Mouse (Mus musculus): ENCODE data around the gene Mtrf1l. TPM values are rescaled to one million over a fixed set of nuclear protein-coding genes. Genes with fewer than 3 reads are reported as not detected.

Gene Mtrf1l
- polyA plus RNA-seq, 1 experiment from 2014 or later: 7.3 TPM

DNA sequence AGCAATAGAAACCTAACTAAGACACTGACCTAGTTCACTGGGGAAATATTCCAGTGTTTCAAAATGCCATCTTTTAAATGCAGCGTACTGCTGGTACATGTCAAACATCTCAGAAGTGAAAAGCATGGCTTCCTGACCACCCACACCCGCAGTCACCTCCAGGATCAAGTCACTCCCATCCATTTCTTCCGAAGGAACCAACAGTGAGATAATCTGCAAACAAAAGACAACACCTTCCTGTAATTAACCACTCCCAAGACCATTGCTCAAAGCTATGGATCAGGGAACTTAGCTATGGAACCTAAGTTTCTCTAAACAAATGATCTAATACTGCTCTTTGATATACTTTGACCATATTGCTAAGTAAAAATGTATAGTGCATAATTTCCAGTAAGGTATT, 4.9 kb downstream of the Mtrf1l start:
- WGBS (ENCODE audit: missing documents): 92% methylated on average over 3 of the region's 3 CpGs
- peaks cover 58% of the 10 kb centered on the region for H3K36me3 ChIP-seq (ENCODE audit: inconsistent target)
- peaks cover 41% of the 10 kb centered on the region for H3K79me2 ChIP-seq (ENCODE audit: inconsistent target)
- no peak overlapping the region for H3K4me3 ChIP-seq (ENCODE audit: inconsistent target)
- H3K27ac ChIP-seq: no peak overlapping the region

DNA sequence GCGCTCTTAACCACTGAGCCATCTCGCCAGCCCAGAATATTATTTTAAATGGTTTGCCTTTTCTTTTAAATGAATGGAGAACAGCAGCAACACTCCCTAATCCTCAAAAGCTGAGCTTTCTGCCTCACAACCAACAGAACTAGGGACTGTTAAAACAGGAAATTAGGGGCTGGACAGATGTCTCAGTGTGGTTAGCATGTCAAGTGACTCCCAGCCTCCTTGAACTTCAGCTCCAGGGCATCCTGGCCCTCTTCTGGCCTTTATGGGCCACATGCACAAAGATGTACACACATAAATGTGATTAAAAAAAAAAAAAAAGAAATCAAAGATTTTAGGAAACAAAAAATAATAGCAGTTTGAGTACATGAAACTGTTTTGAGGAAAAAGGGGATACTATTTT, 7.7 kb downstream of the Mtrf1l start:
- 97% methylated on average over 2 of the region's 2 CpGs for WGBS (ENCODE audit: missing documents)
- peaks cover 78% of the 10 kb centered on the region for H3K36me3 ChIP-seq (ENCODE audit: inconsistent target)

DNA sequence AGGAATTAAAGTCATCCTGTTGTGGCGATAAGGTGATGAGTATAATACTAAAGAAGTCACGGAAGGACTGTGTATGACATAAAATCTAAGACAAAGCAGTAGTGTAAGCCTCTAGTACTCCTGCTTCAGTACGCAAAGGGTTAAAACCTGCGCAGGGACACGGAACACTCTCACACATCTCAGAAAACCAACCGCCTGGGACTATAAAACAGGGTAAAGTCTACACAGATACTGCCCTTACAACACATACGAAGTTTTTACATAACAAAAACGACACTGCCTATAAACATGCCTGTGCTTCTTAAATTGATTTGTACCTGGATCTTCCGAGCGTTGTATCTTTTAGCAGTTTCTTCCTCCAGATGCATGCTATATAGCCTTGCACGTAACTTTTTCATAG, 10.0 kb downstream of the Mtrf1l start:
- no peaks in the 10 kb centered on the region for H3K79me2 ChIP-seq (ENCODE audit: inconsistent target)
- no peak overlapping the region for H3K4me3 ChIP-seq (ENCODE audit: inconsistent target)
- peaks cover 59% of the 10 kb centered on the region for H3K36me3 ChIP-seq (ENCODE audit: inconsistent target)
- WGBS (ENCODE audit: missing documents): 98% methylated on average over 11 of the region's 11 CpGs
- H3K27ac ChIP-seq: no peak overlapping the region

More for the DNA sequence above, 7.7 kb downstream of the Mtrf1l start:
- Histone ChIP-seq H3K27ac (no peak overlapping the region), H3K4me3 (ENCODE audit: inconsistent target) (no peak overlapping the region), H3K79me2 (ENCODE audit: inconsistent target) (peaks cover 16% of the 10 kb centered on the region)

DNA sequence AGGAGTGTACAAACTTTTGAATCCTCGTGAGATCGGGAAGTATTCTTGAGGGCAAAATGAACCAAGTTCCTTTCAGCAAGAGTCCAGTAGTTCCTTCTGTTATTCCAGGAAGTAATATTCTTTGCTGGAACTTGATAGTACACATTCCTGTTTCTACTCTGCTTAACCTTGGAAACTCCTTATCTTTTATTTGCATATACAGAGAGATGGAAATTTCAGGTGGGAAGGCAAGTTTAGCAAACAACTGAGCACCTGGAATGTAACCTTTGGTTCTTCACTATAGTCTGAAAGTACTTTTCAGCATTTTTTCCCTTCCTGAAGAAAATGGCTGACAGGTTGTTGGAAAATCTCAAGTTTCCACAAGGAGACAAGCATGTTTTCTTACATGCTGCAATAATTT, 16.0 kb downstream of the Mtrf1l start:
- Histone ChIP-seq H3K27ac (peak overlapping the region; percentile 88), H3K4me3 (ENCODE audit: inconsistent target) (no peak overlapping the region), H3K79me2 (ENCODE audit: inconsistent target) (peaks cover 25% of the 10 kb centered on the region), H3K36me3 (ENCODE audit: inconsistent target) (peaks cover 9% of the 10 kb centered on the region; the same call in 1 of the 2 replicates)
- WGBS (ENCODE audit: missing documents): 14% methylated on average over 1 of the region's 2 CpGs

DNA sequence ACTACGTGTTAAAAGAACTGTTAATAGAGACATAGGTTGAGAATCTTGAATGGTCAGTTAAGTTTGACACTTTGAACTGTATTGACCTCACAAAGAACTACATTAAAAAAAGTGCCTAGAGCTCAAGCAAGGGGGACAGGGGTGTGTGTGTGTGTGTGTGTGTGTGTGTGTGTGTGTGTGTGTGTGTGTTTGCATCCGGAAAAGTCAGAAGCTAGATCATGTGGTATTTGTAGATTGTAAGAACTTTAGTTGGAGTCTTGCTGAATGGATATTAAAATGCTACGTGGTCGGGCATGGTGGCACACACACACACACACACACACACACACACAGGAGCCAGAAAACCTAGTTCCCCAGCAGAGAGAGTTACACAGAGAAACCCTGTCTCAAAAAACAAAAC, 16.7 kb downstream of the Mtrf1l start:
- H3K27ac ChIP-seq: peak overlapping the region; percentile 88
- peaks cover 32% of the 10 kb centered on the region for H3K79me2 ChIP-seq (ENCODE audit: inconsistent target)
- H3K36me3 ChIP-seq (ENCODE audit: inconsistent target): 0 out of 2 replicates have a peak, but pooled peaks cover 2% of the 10 kb centered on the region
- H3K4me3 ChIP-seq (ENCODE audit: inconsistent target): no peak overlapping the region
- WGBS (ENCODE audit: missing documents): 13% methylated on average over 4 of the region's 4 CpGs

DNA sequence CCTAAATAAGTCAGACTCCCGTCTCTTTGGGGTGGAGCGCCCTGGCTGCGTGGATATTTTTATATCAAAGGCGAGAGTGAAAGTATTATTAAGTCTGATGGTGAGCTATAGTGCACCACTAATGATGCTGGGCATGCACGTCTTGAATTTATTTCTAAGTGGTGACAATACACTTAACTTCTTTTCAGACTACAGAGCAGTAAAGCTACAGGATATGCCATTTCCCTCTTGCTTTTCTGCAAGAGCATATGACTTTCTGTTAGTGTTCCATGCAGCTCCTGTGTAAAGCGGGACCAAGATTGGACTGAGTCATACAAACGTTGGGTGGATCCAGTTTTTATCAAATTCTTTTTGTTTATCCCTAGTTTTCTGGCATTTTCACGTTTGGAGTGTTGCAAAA, 17.3 kb downstream of the Mtrf1l start:
- Histone ChIP-seq H3K27ac (peak overlapping the region; percentile 88), H3K79me2 (ENCODE audit: inconsistent target) (peaks cover 38% of the 10 kb centered on the region), H3K36me3 (ENCODE audit: inconsistent target) (no peaks in the 10 kb centered on the region), H3K4me3 (ENCODE audit: inconsistent target) (peak overlapping the region; percentile 31)
- 5% methylated on average over 8 of the region's 8 CpGs for WGBS (ENCODE audit: missing documents)

DNA sequence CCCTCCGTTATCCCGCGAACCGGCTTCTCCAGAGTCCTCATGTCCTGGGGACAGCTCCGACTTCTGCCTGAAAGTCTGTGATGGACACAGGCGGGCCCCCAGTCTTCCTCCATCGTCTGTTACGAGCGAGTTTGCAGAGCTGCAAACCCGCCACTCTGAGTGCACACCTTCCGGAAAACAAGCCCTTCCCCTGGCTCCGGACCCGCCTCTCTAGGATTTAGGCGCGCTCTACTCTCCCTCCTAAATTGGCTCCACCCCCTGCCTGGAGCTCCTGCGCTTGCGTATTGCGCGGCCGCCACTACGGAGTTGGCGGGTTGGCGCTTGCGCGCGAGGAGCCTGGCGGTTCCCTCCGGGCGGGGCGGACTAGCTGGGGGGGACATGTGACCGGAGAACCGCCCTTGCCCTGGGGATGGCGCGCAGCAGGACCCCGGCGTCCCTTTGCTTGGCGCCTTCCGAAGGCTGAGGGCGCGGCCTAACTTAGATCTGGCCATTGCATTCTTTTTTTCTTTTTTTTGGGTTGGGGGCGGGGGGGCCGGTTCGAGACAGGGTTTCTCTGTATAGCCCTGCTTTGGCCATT, 17.9 kb downstream of the Mtrf1l start:
- Histone ChIP-seq H3K4me3 (ENCODE audit: inconsistent target) (peak overlapping the region; percentile 78), H3K79me2 (ENCODE audit: inconsistent target) (peaks cover 44% of the 10 kb centered on the region), H3K36me3 (ENCODE audit: inconsistent target) (no peaks in the 10 kb centered on the region), H3K27ac (peak overlapping the region; percentile 88)
- under 1% methylated on average over 42 of the region's 43 CpGs for WGBS (ENCODE audit: missing documents)

DNA sequence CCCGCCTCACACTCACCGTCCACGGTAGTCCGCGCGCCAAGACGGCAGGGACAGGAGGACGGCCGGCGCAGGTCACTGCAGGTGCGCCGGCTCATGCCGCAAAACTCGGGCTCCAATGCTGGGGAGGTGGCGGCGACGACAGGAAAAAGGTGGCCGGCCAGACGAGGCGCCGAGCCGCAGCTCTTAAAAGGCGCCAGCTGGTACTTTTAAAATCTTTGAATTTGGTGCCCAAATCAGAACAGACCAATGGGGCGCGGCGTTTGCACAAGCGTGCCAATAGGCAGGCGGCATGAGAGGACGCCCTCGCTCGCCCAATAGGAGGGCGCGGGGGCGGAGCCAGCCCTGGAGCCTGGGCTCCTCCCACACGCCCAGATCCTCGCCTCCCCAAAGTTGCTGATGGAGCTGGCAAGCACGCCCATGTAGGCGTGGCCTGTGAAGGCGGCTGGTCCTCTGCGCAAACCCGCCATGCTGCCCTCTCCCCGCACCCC, 18.4 kb downstream of the Mtrf1l start, which contains the start of gene Fbxo5:
Fbxo5 (minus strand) TSS at position 358 of the 488 bp plus-strand sequence.
- Histone ChIP-seq H3K79me2 (ENCODE audit: inconsistent target) (peaks cover 49% of the 10 kb centered on the region), H3K36me3 (ENCODE audit: inconsistent target) (no peaks in the 10 kb centered on the region)

DNA sequence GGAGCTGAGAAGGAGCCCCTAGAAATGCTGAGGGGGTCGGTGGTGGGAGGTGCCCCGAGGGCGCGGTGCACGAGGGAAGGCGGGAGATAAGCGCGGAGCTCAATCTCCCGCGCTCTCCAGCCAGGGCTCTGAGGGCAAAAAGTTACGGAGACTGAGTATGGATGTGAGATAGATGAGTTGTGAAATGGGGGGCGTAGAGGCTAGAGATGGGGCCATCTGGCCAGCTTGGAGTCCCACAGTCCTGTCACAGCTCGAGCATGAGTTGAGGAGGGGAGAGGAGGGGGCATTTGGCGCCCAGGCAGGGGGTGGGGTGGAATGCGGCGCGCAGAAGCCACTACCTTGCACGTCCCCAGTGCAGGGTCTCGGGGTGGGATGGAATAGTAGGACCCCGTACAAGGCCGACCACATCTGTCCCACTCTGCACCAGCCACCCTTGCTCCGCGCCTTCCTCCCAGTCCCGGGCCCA, 19.0 kb downstream of the Mtrf1l start:
- 0% methylated on average over 24 of the region's 24 CpGs for WGBS (ENCODE audit: missing documents)
- Histone ChIP-seq H3K27ac (peak overlapping the region; percentile 74), H3K36me3 (ENCODE audit: inconsistent target) (no peaks in the 10 kb centered on the region), H3K79me2 (ENCODE audit: inconsistent target) (peaks cover 55% of the 10 kb centered on the region), H3K4me3 (ENCODE audit: inconsistent target) (peak overlapping the region; percentile 78)

More for the DNA sequence above, 18.4 kb downstream of the Mtrf1l start, which contains the start of gene Fbxo5:
- under 1% methylated on average over 42 of the region's 42 CpGs for WGBS (ENCODE audit: missing documents)
- Histone ChIP-seq H3K27ac (peak within 1 kb of the TSS; percentile 88), H3K4me3 (ENCODE audit: inconsistent target) (peak within 1 kb of the TSS; percentile 78)

DNA sequence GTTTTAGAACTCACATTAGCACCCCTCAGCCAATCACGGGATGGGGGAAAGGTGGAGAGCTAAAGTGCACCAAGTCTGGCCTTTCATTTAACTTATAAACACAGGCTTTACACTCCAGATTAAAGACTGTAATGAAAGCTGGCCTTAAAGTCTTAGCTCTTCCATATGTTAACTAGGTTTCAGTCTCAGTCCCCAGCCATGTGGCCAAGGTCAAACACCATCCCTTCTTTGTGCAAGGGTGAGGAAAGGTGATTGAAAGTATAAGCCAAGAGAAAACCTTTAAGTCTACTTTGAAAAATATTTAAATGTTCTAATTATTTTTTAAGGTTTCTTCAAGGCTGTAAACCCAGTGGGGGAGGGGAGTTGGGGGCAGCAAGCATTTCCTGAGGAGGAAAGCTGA, 20.0 kb downstream of the Mtrf1l start:
- peak overlapping the region; percentile 74; the same call in 1 of the 2 replicates for H3K27ac ChIP-seq
- H3K79me2 ChIP-seq (ENCODE audit: inconsistent target): peaks cover 56% of the 10 kb centered on the region
- H3K36me3 ChIP-seq (ENCODE audit: inconsistent target): no peaks in the 10 kb centered on the region
- H3K4me3 ChIP-seq (ENCODE audit: inconsistent target): peak overlapping the region; percentile 78
- 40% methylated on average over 1 of the region's 1 CpGs for WGBS (ENCODE audit: missing documents)

DNA sequence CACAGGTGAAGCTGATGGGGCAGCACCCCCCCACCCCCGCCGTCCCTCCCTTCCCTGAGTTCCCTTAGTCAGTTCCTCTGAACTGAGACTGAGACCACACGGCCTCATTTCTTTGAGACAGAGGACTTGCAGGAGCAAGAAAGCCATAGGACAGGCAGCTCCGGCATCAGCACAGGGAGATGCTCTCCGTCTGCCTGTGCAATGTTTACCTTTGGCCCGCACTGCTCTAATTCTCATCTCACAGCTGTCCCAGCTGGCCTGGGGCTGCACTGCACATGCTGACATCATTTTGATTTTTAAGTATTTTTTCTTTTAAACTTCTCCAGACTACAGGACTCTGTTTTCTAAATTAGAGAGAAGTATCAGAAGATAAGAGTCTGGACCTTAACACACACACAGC, 20.8 kb downstream of the Mtrf1l start:
- H3K4me3 ChIP-seq (ENCODE audit: inconsistent target): peak overlapping the region; percentile 78
- 24% methylated on average over 6 of the region's 6 CpGs for WGBS (ENCODE audit: missing documents)
- no peak overlapping the region for H3K27ac ChIP-seq
- H3K36me3 ChIP-seq (ENCODE audit: inconsistent target): 0 out of 2 replicates have a peak, but pooled peaks cover 3% of the 10 kb centered on the region
- peaks cover 56% of the 10 kb centered on the region for H3K79me2 ChIP-seq (ENCODE audit: inconsistent target)

DNA sequence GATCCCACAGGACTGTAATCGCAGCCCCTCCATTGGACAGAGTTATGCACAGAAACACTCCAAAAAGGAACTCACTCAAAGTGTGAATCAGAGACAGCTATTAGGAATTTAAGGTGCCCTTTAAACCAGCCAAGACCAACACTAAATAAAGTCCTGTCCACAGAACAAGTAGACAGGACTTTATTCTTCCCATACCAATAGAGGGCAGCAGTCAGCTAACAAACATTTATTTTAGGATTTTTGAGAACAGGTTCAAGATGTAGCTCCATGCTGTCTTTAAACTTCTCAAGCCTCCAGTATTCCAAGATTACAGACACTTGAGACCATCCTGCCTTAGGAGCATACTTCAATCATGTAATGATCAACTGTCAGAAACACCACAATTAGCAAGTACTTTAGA, 23.2 kb downstream of the Mtrf1l start:
- Histone ChIP-seq H3K27ac (no peak overlapping the region), H3K4me3 (ENCODE audit: inconsistent target) (no peak overlapping the region), H3K36me3 (ENCODE audit: inconsistent target) (0 out of 2 replicates have a peak, but pooled peaks cover 5% of the 10 kb centered on the region), H3K79me2 (ENCODE audit: inconsistent target) (peaks cover 56% of the 10 kb centered on the region)
- WGBS (ENCODE audit: missing documents): 100% methylated on average over 1 of the region's 1 CpGs

DNA sequence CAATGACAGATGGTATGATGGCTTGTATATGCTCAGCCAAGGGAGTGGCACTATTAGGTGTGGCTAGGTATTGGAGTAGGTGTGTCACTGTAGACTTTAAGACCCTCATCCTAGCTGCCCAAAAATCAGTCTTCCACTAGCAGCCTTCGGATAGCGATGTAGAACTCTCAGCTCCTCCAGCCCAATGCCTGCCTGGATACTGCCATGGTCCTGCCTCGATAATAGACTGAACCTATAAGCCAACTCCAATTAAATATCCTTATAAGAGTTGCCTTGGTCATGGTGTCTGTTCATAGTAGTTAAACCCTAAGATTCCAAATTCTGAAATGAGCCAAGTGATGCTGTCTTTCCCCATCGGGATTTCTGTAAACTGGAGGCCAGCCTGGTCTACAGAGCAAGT, 25.6 kb downstream of the Mtrf1l start:
- 98% methylated on average over 4 of the region's 4 CpGs for WGBS (ENCODE audit: missing documents)
- Histone ChIP-seq H3K79me2 (ENCODE audit: inconsistent target) (peaks cover 34% of the 10 kb centered on the region), H3K4me3 (ENCODE audit: inconsistent target) (no peak overlapping the region), H3K27ac (no peak overlapping the region), H3K36me3 (ENCODE audit: inconsistent target) (0 out of 2 replicates have a peak, but pooled peaks cover 5% of the 10 kb centered on the region)

DNA sequence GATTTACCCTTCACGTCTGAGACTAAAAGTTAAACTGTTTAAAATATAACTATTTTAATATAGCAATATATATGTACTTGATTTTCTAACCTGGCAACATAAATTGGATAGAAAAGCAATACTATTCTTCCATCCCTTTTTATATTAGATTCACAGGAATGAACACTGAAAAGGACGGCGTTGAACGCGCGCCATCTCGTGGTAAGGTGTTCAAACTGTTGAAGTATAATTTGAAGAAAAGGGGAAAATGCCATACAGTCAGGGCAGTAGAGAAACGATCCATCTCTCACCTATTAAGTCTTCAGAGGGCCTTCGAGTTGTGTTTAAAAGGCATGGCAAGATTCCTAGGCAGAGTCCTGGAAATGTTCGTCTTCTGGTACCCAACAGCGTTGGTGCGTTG, 33.1 kb downstream of the Mtrf1l start:
- 19% methylated on average over 9 of the region's 12 CpGs for WGBS (ENCODE audit: missing documents)
- Histone ChIP-seq H3K36me3 (ENCODE audit: inconsistent target) (no peaks in the 10 kb centered on the region), H3K79me2 (ENCODE audit: inconsistent target) (no peaks in the 10 kb centered on the region), H3K27ac (no peak overlapping the region), H3K4me3 (ENCODE audit: inconsistent target) (no peak overlapping the region)

DNA sequence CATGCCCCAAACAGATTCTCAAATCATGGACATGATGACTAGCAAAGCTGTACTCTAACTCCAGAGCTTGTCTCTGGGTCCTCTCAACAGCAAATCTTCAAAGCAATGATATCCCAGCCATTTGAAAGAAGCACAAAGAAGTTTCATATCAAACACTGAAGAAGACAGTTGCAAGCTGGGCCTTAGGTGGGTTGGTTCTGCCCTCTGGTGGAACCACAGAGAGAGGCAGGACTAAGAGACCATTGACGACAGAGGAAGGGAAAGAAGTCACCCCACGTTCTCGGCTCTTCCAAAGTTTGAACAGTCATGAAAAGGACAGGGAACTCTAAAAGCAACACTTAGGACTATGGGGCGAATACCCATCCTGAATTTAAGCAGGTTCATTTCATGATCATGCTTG, 36.8 kb downstream of the Mtrf1l start:
- Histone ChIP-seq H3K4me3 (ENCODE audit: inconsistent target) (no peak overlapping the region), H3K27ac (no peak overlapping the region), H3K36me3 (ENCODE audit: inconsistent target) (no peaks in the 10 kb centered on the region), H3K79me2 (ENCODE audit: inconsistent target) (no peaks in the 10 kb centered on the region)
- 14% methylated on average over 4 of the region's 4 CpGs for WGBS (ENCODE audit: missing documents)

Measured in macrophage (primary cell).